Mouse (Mus musculus) myocyte (in vitro differentiated cells): ENCODE data around the gene Cbx4.
A peak's percentile ranks its signal among the peaks of the same experiment; 100 is the strongest.

Source experiments
- CEBPB ChIP-seq: IDR thresholded peaks from 2 replicates; pipeline ENCODE4 v1.6.1; 2011; ENCODE audit warnings: mild to moderate bottlenecking, moderate library complexity; ENCODE audit not compliant: poor library complexity, insufficient read depth, severe bottlenecking
- MYOD1 ChIP-seq, 3 experiments: IDR thresholded peaks; one replicate each; pipeline ENCODE4 v1.6.1; 2011; ENCODE audit warnings: control low read depth in 2 of 3, low read depth in 2 of 3, mild to moderate bottlenecking in 2 of 3, moderate library complexity in 1 of 3; ENCODE audit not compliant: insufficient read length in 2 of 3, control insufficient read depth in 1 of 3
- POLR2A ChIP-seq: IDR thresholded peaks from one replicate; pipeline ENCODE4 v1.6.1; 2011; ENCODE audit warnings: low read depth, mild to moderate bottlenecking, control low read depth, moderate library complexity; ENCODE audit not compliant: insufficient read length
- REST ChIP-seq: IDR thresholded peaks from one replicate; pipeline ENCODE4 v1.6.1; 2011; ENCODE audit warnings: mild to moderate bottlenecking, control low read depth, moderate library complexity; ENCODE audit not compliant: insufficient read depth, insufficient read length
- SRF ChIP-seq: IDR thresholded peaks from one replicate; pipeline ENCODE4 v1.6.1; 2011; ENCODE audit warnings: low read depth; ENCODE audit not compliant: control insufficient read depth, insufficient read length
- TCF12 ChIP-seq: IDR thresholded peaks from one replicate; pipeline ENCODE4 v1.6.1; 2011; ENCODE audit warnings: mild to moderate bottlenecking, control low read depth; ENCODE audit not compliant: poor library complexity, insufficient read depth, severe bottlenecking

- no peak for TF ChIP-seq CEBPB
- peak; percentile 74 for TF ChIP-seq POLR2A
- peak in 1 of 3 experiments; percentile 3 for TF ChIP-seq MYOD1 (IDR thresholded peaks at IDR 0.05; ENCODE audit: control insufficient read depth in 1 of 3, insufficient read length in 2 of 3, low read depth in 2 of 3)
- TF ChIP-seq TCF12, result no peak
- TF ChIP-seq REST, result no peak
- TF ChIP-seq SRF, result no peak
Measured at GRCm38 (mm10) chr11:119036934-119037779, 48.9 kb downstream of the Cbx4 start.
